Comparison of ENCODE assay signal across 19 mouse cellular contexts in the genomic region with DNA sequence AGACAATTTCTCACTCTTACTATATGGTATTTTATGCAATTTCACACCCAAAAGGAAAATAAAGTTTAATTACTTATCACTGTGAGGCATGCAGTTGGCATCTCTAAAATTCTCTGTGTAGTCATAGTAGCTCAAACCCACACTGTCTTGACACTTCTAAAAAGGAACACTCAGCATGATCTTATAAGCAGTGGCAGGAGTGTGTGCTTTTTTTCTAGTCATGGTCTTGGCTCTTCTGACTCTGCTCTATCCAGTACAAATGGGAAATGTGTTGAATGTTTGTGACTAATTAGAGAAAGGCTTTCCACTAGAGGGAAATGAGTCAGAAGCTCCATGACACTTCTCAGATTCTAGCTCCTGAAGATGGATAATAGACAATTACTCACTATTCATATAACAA.
DNase-seq lines count a peak whose midpoint lies in the region.
"Had no signal": no experiment of that assay in that cellular context is flagged by ENCODE, and none has a peak within 500 bp of the region (broad histone marks: within the 10 kb centered on the region; RNA-seq: fewer than 3 reads in every experiment).

No protein-coding gene starts in this region.

- intact Hi-C loops in left cerebral cortex, postnatal 25 days (cut with DNase I): no loop called here
- intact Hi-C loops in left cerebral cortex, postnatal 4 days (cut with DNase I): no loop called here

- peak; percentile 56 to 58 for DNase-seq in frontal cortex, adult 2 months (ENCODE audit: extremely low spot score in 1 of 2, low spot score in 1 of 2)
- DNase-seq in frontal cortex, postnatal 14 days (ENCODE audit: low spot score in 2 of 2): no peak
- DNase-seq in left cerebral cortex, postnatal 25 days (ENCODE audit: low spot score in 2 of 2): peak; percentile 5 to 78
- DNase-seq in left cerebral cortex, postnatal 4 days: no peak
- peak; percentile 92 for DNase-seq in Muller cell, postnatal 12 days (ENCODE audit: inconsistent ontology term)
- peak; percentile 59 for DNase-seq in telencephalon, adult 2 months (ENCODE audit: low read depth, low spot score)
- DNase-seq in T-cell, adult 2 months (ENCODE audit: low spot score): no peak
- DNase-seq: adrenal gland, adult 2 months; adrenal gland, postnatal 14 days; cerebellum, adult 11-12 months; cerebellum, adult 8-10 months; cerebellum, postnatal 10 days; cerebellum, postnatal 36 days; embryo, embryonic 11 days; gastrocnemius, postnatal 10 days; gastrocnemius, postnatal 36 days; heart, adult 2 months; heart, postnatal 14 days; heart, postnatal 4 days had no signal

Comparison
In these comparisons a context has a peak if more than half of its experiments do, and no peak if none do; other contexts are left out.
1. DNase-seq: peak in frontal cortex, adult 2 months (2 of 2), left cerebral cortex, postnatal 25 days (2 of 2), Muller cell, postnatal 12 days (single experiment) and telencephalon, adult 2 months (single experiment); none in frontal cortex, postnatal 14 days (0 of 2), left cerebral cortex, postnatal 4 days (single experiment) and T-cell, adult 2 months (single experiment).